Mouse (Mus musculus): Measurements from ENCODE around the gene Yrdc. TPM values are rescaled to one million over a fixed set of nuclear protein-coding genes. Genes with fewer than 3 reads are reported as not detected.

Yrdc gene
- polyA plus RNA-seq, 1 experiment from 2014 or later = 49.8 TPM

DNA sequence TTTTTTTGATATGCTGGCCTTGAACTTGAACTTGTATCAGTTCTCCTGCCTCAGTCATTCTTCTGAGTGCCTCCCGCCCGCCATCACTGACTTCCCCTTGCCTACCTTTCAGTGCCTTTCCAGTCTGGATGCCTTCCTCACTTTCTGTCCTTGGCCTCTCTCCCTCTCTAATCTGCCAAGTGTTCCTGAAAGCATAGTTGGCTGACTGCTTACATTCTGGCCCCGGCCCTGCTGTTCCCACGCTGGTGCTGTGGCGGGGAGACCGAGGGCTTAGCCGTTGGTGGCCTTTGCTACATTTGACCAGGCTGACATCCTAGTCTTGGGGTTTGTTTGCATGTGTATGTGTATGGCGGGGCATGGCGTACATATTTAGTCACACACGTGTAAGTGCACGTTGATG is 34.6 kb upstream of the Yrdc start:
- ATAC-seq (ENCODE audit: low FRiP score, low TSS enrichment) = no peak
- Histone ChIP-seq H3K9me3 (ENCODE audit: control insufficient read depth, low read length) (no peaks in the 10 kb centered on the region), H3K9ac (ENCODE audit: low read depth, low read length) (no peak overlapping the region), H3K36me3 (ENCODE audit: control insufficient read depth, insufficient read depth, low read length) (peaks cover 18% of the 10 kb centered on the region; the same call in 1 of the 2 replicates), H3K27me3 (ENCODE audit: control insufficient read depth, insufficient read depth, low read length) (no peaks in the 10 kb centered on the region), H3K4me3 (ENCODE audit: low read length) (no peak overlapping the region), H3K4me2 (replicated peaks; ENCODE audit: low read depth, low read length) (no peak overlapping the region), H3K27ac (ENCODE audit: low read depth, low read length) (no peak overlapping the region), H3K4me1 (ENCODE audit: control insufficient read depth, insufficient read depth, low read length) (peaks cover 9% of the 10 kb centered on the region)
- 95% methylated on average over 11 of the region's 11 CpGs for WGBS

- Histone ChIP-seq H3K9ac (ENCODE audit: low read depth, low read length) (no peak overlapping the region), H3K4me1 (ENCODE audit: control insufficient read depth, insufficient read depth, low read length) (peaks cover 9% of the 10 kb centered on the region), H3K27ac (ENCODE audit: low read depth, low read length) (no peak overlapping the region), H3K36me3 (ENCODE audit: control insufficient read depth, insufficient read depth, low read length) (peaks cover 23% of the 10 kb centered on the region), H3K4me2 (replicated peaks; ENCODE audit: low read depth, low read length) (no peak overlapping the region), H3K27me3 (ENCODE audit: control insufficient read depth, insufficient read depth, low read length) (no peaks in the 10 kb centered on the region), H3K4me3 (ENCODE audit: low read length) (no peak overlapping the region), H3K9me3 (ENCODE audit: control insufficient read depth, low read length) (no peaks in the 10 kb centered on the region)
- peak; percentile 83 for ATAC-seq (ENCODE audit: low FRiP score, low TSS enrichment)
- WGBS = 25% methylated on average over 6 of the region's 6 CpGs
Measured at GRCm38 (mm10) chr4:124817803-124818202, 32.7 kb upstream of the Yrdc start.

DNA sequence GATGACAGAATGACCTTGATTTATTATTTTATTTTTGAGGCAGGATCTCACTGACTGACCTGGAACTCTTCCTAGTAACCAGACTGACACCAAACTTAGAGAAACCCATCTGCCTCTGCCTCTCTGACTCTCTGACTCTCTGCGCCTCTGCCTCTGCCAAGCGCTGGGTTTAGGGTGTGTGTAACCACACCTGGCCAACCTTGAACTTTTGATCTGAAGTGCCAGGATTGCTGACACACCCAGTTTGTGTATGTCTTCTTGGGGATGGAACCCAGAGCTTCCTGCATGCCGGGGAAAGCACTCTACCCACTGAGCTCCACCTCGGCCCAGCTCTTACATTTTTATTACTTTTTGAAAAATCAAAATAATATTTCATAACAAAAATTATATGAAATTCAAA is 31.6 kb upstream of the Yrdc start:
- no peaks in the 10 kb centered on the region for H3K27me3 ChIP-seq (ENCODE audit: control insufficient read depth, insufficient read depth, low read length)
- peaks cover 27% of the 10 kb centered on the region for H3K36me3 ChIP-seq (ENCODE audit: control insufficient read depth, insufficient read depth, low read length)
- H3K4me3 ChIP-seq (ENCODE audit: low read length) = no peak overlapping the region
- H3K4me1 ChIP-seq (ENCODE audit: control insufficient read depth, insufficient read depth, low read length) = peaks cover 9% of the 10 kb centered on the region
- no peak for ATAC-seq (ENCODE audit: low FRiP score, low TSS enrichment)
- H3K9ac ChIP-seq (ENCODE audit: low read depth, low read length) = no peak overlapping the region
- H3K9me3 ChIP-seq (ENCODE audit: control insufficient read depth, low read length) = no peaks in the 10 kb centered on the region
- H3K27ac ChIP-seq (ENCODE audit: low read depth, low read length) = no peak overlapping the region
- H3K4me2 ChIP-seq (replicated peaks; ENCODE audit: low read depth, low read length) = no peak overlapping the region
- 91% methylated on average over 4 of the region's 4 CpGs for WGBS

GRCm38 (mm10) chr4:124824967-124825366 is 25.5 kb upstream of the Yrdc start:
- Histone ChIP-seq H3K4me2 (replicated peaks; ENCODE audit: low read depth, low read length) (no peak overlapping the region), H3K4me1 (ENCODE audit: control insufficient read depth, insufficient read depth, low read length) (no peaks in the 10 kb centered on the region), H3K27me3 (ENCODE audit: control insufficient read depth, insufficient read depth, low read length) (no peaks in the 10 kb centered on the region), H3K4me3 (ENCODE audit: low read length) (no peak overlapping the region), H3K27ac (ENCODE audit: low read depth, low read length) (no peak overlapping the region), H3K9ac (ENCODE audit: low read depth, low read length) (no peak overlapping the region), H3K36me3 (ENCODE audit: control insufficient read depth, insufficient read depth, low read length) (peaks cover 59% of the 10 kb centered on the region), H3K9me3 (ENCODE audit: control insufficient read depth, low read length) (no peaks in the 10 kb centered on the region)
- no peak for ATAC-seq (ENCODE audit: low FRiP score, low TSS enrichment)
- 89% methylated on average over 6 of the region's 6 CpGs for WGBS

- Histone ChIP-seq H3K27ac (ENCODE audit: low read depth, low read length) (no peak overlapping the region), H3K4me2 (replicated peaks; ENCODE audit: low read depth, low read length) (no peak overlapping the region), H3K27me3 (ENCODE audit: control insufficient read depth, insufficient read depth, low read length) (no peaks in the 10 kb centered on the region), H3K4me1 (ENCODE audit: control insufficient read depth, insufficient read depth, low read length) (no peaks in the 10 kb centered on the region), H3K9me3 (ENCODE audit: control insufficient read depth, low read length) (no peaks in the 10 kb centered on the region), H3K4me3 (ENCODE audit: low read length) (no peak overlapping the region), H3K9ac (ENCODE audit: low read depth, low read length) (no peak overlapping the region), H3K36me3 (ENCODE audit: control insufficient read depth, insufficient read depth, low read length) (peaks cover 59% of the 10 kb centered on the region)
- WGBS = 97% methylated on average over 21 of the region's 21 CpGs
- no peak for ATAC-seq (ENCODE audit: low FRiP score, low TSS enrichment)
Measured at GRCm38 (mm10) chr4:124825371-124825965, 25.0 kb upstream of the Yrdc start.

- peaks cover 44% of the 10 kb centered on the region for H3K36me3 ChIP-seq (ENCODE audit: control insufficient read depth, insufficient read depth, low read length)
- H3K27ac ChIP-seq (ENCODE audit: low read depth, low read length) = no peak overlapping the region
- no peak overlapping the region for H3K4me3 ChIP-seq (ENCODE audit: low read length)
- H3K4me2 ChIP-seq (replicated peaks; ENCODE audit: low read depth, low read length) = no peak overlapping the region
- ATAC-seq (ENCODE audit: low FRiP score, low TSS enrichment) = no peak
- H3K9me3 ChIP-seq (ENCODE audit: control insufficient read depth, low read length) = no peaks in the 10 kb centered on the region
- 84% methylated on average over 5 of the region's 5 CpGs for WGBS
- H3K9ac ChIP-seq (ENCODE audit: low read depth, low read length) = no peak overlapping the region
- no peaks in the 10 kb centered on the region for H3K4me1 ChIP-seq (ENCODE audit: control insufficient read depth, insufficient read depth, low read length)
- H3K27me3 ChIP-seq (ENCODE audit: control insufficient read depth, insufficient read depth, low read length) = no peaks in the 10 kb centered on the region
Measured at GRCm38 (mm10) chr4:124829671-124830070, 20.8 kb upstream of the Yrdc start.

DNA sequence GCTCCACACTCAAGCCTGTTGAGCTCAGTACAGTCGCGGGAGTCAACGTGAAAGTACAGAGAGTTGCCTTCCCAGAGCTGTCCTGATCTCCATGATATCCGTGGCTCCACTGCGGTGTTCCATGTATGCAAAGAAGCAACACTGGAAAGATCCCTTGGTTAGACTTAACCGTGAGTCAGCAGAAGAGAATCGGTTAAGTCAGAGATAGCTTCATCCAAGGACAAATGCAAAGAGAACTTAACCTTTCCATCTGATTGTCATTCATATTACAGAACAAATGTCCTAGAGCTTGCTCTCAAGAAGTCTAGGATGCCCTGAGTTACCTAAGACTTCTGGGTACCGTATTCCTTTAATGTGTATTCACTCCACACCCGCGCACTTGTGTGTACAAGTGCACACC is 17.7 kb upstream of the Yrdc start:
- H3K27ac ChIP-seq (ENCODE audit: low read depth, low read length) = no peak overlapping the region
- no peaks in the 10 kb centered on the region for H3K27me3 ChIP-seq (ENCODE audit: control insufficient read depth, insufficient read depth, low read length)
- peaks cover 34% of the 10 kb centered on the region for H3K36me3 ChIP-seq (ENCODE audit: control insufficient read depth, insufficient read depth, low read length)
- H3K9ac ChIP-seq (ENCODE audit: low read depth, low read length) = no peak overlapping the region
- H3K4me1 ChIP-seq (ENCODE audit: control insufficient read depth, insufficient read depth, low read length) = no peaks in the 10 kb centered on the region
- no peak for ATAC-seq (ENCODE audit: low FRiP score, low TSS enrichment)
- 96% methylated on average over 10 of the region's 10 CpGs for WGBS
- H3K4me2 ChIP-seq (replicated peaks; ENCODE audit: low read depth, low read length) = no peak overlapping the region
- no peak overlapping the region for H3K4me3 ChIP-seq (ENCODE audit: low read length)
- H3K9me3 ChIP-seq (ENCODE audit: control insufficient read depth, low read length) = no peaks in the 10 kb centered on the region

GRCm38 (mm10) chr4:124838035-124838700 is 12.3 kb upstream of the Yrdc start:
- WGBS = 90% methylated on average over 14 of the region's 14 CpGs
- no peak for ATAC-seq (ENCODE audit: low FRiP score, low TSS enrichment)
- H3K36me3 ChIP-seq (ENCODE audit: control insufficient read depth, insufficient read depth, low read length) = peaks cover 33% of the 10 kb centered on the region

DNA sequence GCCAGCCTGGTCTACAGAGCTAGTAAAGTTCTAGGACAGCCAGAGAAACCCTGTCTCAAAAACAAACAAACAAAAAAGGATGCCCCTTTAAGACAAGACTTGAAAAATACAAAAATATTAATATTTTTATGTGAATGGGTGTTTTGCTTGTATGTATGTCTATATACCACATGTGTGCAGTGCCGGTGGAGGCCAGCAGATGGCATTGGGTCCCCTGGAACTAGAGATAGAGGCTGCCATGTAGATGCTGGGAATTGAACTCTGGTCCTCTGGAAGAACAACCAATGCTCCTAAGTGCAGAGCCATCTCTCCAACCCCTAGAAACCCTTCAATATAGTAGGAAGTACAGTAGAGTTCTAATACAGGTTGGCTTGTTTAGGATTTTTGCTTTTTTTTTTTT is 9.5 kb upstream of the Yrdc start:
- H3K4me1 ChIP-seq (ENCODE audit: control insufficient read depth, insufficient read depth, low read length) = no peaks in the 10 kb centered on the region
- no peak overlapping the region for H3K9ac ChIP-seq (ENCODE audit: low read depth, low read length)
- H3K36me3 ChIP-seq (ENCODE audit: control insufficient read depth, insufficient read depth, low read length) = peaks cover 39% of the 10 kb centered on the region
- WGBS = 100% methylated on average over 1 of the region's 1 CpGs
- no peaks in the 10 kb centered on the region for H3K27me3 ChIP-seq (ENCODE audit: control insufficient read depth, insufficient read depth, low read length)
- no peak overlapping the region for H3K4me2 ChIP-seq (replicated peaks; ENCODE audit: low read depth, low read length)
- H3K27ac ChIP-seq (ENCODE audit: low read depth, low read length) = no peak overlapping the region
- H3K9me3 ChIP-seq (ENCODE audit: control insufficient read depth, low read length) = no peaks in the 10 kb centered on the region
- no peak overlapping the region for H3K4me3 ChIP-seq (ENCODE audit: low read length)
- no peak for ATAC-seq (ENCODE audit: low FRiP score, low TSS enrichment)

More at GRCm38 (mm10) chr4:124838035-124838700, 12.3 kb upstream of the Yrdc start:
- Histone ChIP-seq H3K27me3 (ENCODE audit: control insufficient read depth, insufficient read depth, low read length) (no peaks in the 10 kb centered on the region), H3K27ac (ENCODE audit: low read depth, low read length) (no peak overlapping the region), H3K9ac (ENCODE audit: low read depth, low read length) (no peak overlapping the region), H3K4me2 (replicated peaks; ENCODE audit: low read depth, low read length) (no peak overlapping the region), H3K9me3 (ENCODE audit: control insufficient read depth, low read length) (no peaks in the 10 kb centered on the region), H3K4me1 (ENCODE audit: control insufficient read depth, insufficient read depth, low read length) (no peaks in the 10 kb centered on the region), H3K4me3 (ENCODE audit: low read length) (no peak overlapping the region)

All from kidney, embryonic 14.5 days (tissue).